Mouse (Mus musculus) small intestine, adult 2 months (tissue): Measurements from ENCODE around the gene Ccdc172. TPM values are rescaled to one million over a fixed set of nuclear protein-coding genes. Genes with fewer than 3 reads are reported as not detected.

Experiments used
- H3K27ac ChIP-seq: fragments of 200-500 bp; 2 replicates; pipeline ENCODE4 v1.5.1; 2012; ENCODE audit warnings: low read depth, low read length, control low read depth, inconsistent platforms; ENCODE audit not compliant: insufficient read depth
- H3K27me3 ChIP-seq: fragments of 200-500 bp; 2 replicates; pipeline ENCODE4 v1.6.1; 2012; ENCODE audit warnings: mild to moderate bottlenecking, moderate library complexity, low read length, inconsistent platforms; ENCODE audit not compliant: control insufficient read depth, insufficient read depth
- H3K36me3 ChIP-seq: fragments of 200-500 bp; 2 replicates; pipeline ENCODE4 v1.6.1; 2012; ENCODE audit warnings: mild to moderate bottlenecking, low read length, control low read depth, inconsistent platforms; ENCODE audit not compliant: control insufficient read depth, insufficient read depth
- H3K4me1 ChIP-seq: fragments of 200-500 bp; 2 replicates; pipeline ENCODE4 v1.6.1; 2012; ENCODE audit warnings: low read length, inconsistent platforms, mixed read lengths; ENCODE audit not compliant: control insufficient read depth, insufficient read depth, insufficient read length
- H3K4me3 ChIP-seq: fragments of 200-500 bp; 2 replicates; pipeline ENCODE4 v1.5.1; 2012; ENCODE audit warnings: low read depth, mild to moderate bottlenecking, control low read depth, inconsistent platforms, low read length, moderate library complexity
- CTCF ChIP-seq: fragments of 200-500 bp; IDR thresholded peaks from 2 replicates; pipeline ENCODE4 v1.5.1; 2012; ENCODE audit warnings: low read depth, mild to moderate bottlenecking, control low read depth, inconsistent platforms, low read length, moderate library complexity, mixed read lengths; ENCODE audit not compliant: insufficient replicate concordance, insufficient read length; ENCODE audit errors: extremely low read depth
- POLR2A ChIP-seq: fragments of 200-500 bp; IDR thresholded peaks from 2 replicates; pipeline ENCODE4 v1.6.1; 2012; ENCODE audit warnings: low read depth, mild to moderate bottlenecking, control low read depth, inconsistent platforms, low read length, moderate library complexity
- WGBS: fragments of 180-500 bp; shearing (Covaris S2); methylation state at CpG from one replicate; pipeline ENCODE4 v1.1.7; 2018; 5-methylcytosine and 5-hydroxymethylcytosine counted together
- polyA plus RNA-seq: library from polyadenylated mRNA; depleted of rRNA; stranded (reverse); fragments of >200 nt; gene quantifications from 2 replicates; pipeline ENCODE4 v1.2.3, GENCODE M21; 2012; rRNA removed

Gene Ccdc172
- polyA plus RNA-seq, 1 experiment = not detected

- 82% methylated on average over 5 of the region's 5 CpGs for WGBS
- Histone ChIP-seq H3K4me1 (no peaks in the 10 kb centered on the region), H3K27ac (no peak overlapping the region), H3K4me3 (no peak overlapping the region), H3K27me3 (no peaks in the 10 kb centered on the region), H3K36me3 (no peaks in the 10 kb centered on the region)
- TF ChIP-seq CTCF (no peak), POLR2A (no peak)
Measured at GRCm38 (mm10) chr19:58600381-58600780, 88.6 kb downstream of the Ccdc172 start.

Other genes with a start within 250 kb of the Ccdc172 start
- 0.58 and 1.5 TPM in 2 replicates for gene Gfra1, start 56.1 kb upstream of the Ccdc172 start, polyA plus RNA-seq
- gene Pnlip, start 140.5 kb downstream of the Ccdc172 start, polyA plus RNA-seq = 16.2 and 4,708 TPM in 2 replicates
- gene Pnliprp1, start 216.9 kb downstream of the Ccdc172 start, polyA plus RNA-seq = 3.3 and 1,368 TPM in 2 replicates
- 81.3 and 223 TPM in 2 replicates for gene Pnliprp2, start 247.7 kb downstream of the Ccdc172 start, polyA plus RNA-seq